In genomic region chrX:150677505-150677904, GRCm38 (mm10) we compare ENCODE assay signal across 17 mouse cellular contexts.
"Had no signal": no experiment of that assay in that cellular context is flagged by ENCODE, and none has a peak within 500 bp of the region (broad histone marks: within the 10 kb centered on the region; RNA-seq: fewer than 3 reads in every experiment).

No protein-coding gene starts in this region.

- DNase-seq: retina, postnatal 1 day; right cerebral cortex, adult 18-20 months; right cerebral cortex, postnatal 14 days; right cerebral cortex, postnatal 25 days; right cerebral cortex, postnatal 4 days; spleen, adult 18-20 months; thymus, adult 18-20 months; thymus, adult 2 months; thymus, postnatal 14 days; thymus, postnatal 25 days; thymus, postnatal 36 days; thymus, postnatal 4 days had no signal

- H3K9me3 ChIP-seq: neural tube, embryonic 12.5 days; neural tube, embryonic 13.5 days; neural tube, embryonic 15.5 days; stomach, embryonic 15.5 days had no signal

- H3K4me3 ChIP-seq: neural tube, embryonic 12.5 days; neural tube, embryonic 13.5 days; neural tube, embryonic 15.5 days; stomach, embryonic 15.5 days had no signal

- H3K27me3 ChIP-seq: neural tube, embryonic 12.5 days; neural tube, embryonic 13.5 days; neural tube, embryonic 15.5 days; stomach, embryonic 15.5 days had no signal

- H3K4me1 ChIP-seq: neural tube, embryonic 12.5 days; neural tube, embryonic 13.5 days; neural tube, embryonic 15.5 days; stomach, embryonic 15.5 days had no signal

- H3K36me3 ChIP-seq: neural tube, embryonic 12.5 days; neural tube, embryonic 13.5 days; neural tube, embryonic 15.5 days; stomach, embryonic 15.5 days had no signal

- H3K27ac ChIP-seq: neural tube, embryonic 12.5 days; neural tube, embryonic 13.5 days; neural tube, embryonic 15.5 days; stomach, embryonic 15.5 days; stomach, postnatal 0 days had no signal
